Mouse (Mus musculus): ENCODE measurements around the gene Phldb1. TPM values are rescaled to one million over a fixed set of nuclear protein-coding genes. Genes with fewer than 3 reads are reported as not detected.

The Phldb1 gene
- total and polyA plus RNA-seq, 3 experiments = 13.8 to 23.0 TPM; not detected in 1

- H3K9ac ChIP-seq (ENCODE audit: control insufficient read depth, low read depth, low read length, poor library complexity, severe bottlenecking) = no peak overlapping the region
- peak overlapping the region in 1 of 2 experiments; percentile 53; a peak in 1 of 4 replicates for H3K4me3 ChIP-seq (ENCODE audit: control insufficient read depth in 1 of 2, insufficient read depth in 1 of 2, low read depth in 2 of 2, low read length in 2 of 2)
- H3K36me3 ChIP-seq (ENCODE audit: control insufficient read depth in 1 of 2, insufficient read depth in 2 of 2, low read length in 2 of 2) = no peaks in the 10 kb centered on the region
- no peak for DNase-seq (ENCODE audit: low read depth, low spot score)
- no peak for TF ChIP-seq HCFC1 (IDR thresholded peaks at IDR 0.05; ENCODE audit: low read depth, low read length)
- TF ChIP-seq NELFE (IDR thresholded peaks at IDR 0.05; ENCODE audit: low read depth, low read length) = 0 out of 2 replicates have a peak, but pooled peaks have one; percentile 16
- no peak for TF ChIP-seq MYB (IDR thresholded peaks at IDR 0.05; ENCODE audit: low read depth, low read length)
- no peak for TF ChIP-seq RCOR1 (IDR thresholded peaks at IDR 0.05; ENCODE audit: low read depth, low read length)
- TF ChIP-seq RAD21 (IDR thresholded peaks at IDR 0.05; ENCODE audit: low read depth, low read length) = no peak
- TF ChIP-seq USF1 (IDR thresholded peaks at IDR 0.05; ENCODE audit: low read depth, low read length) = no peak
- no peak for TF ChIP-seq ELF1 (IDR thresholded peaks at IDR 0.05; ENCODE audit: low read depth, low read length)
- no peaks in the 10 kb centered on the region for H3K4me1 ChIP-seq (ENCODE audit: control insufficient read depth in 1 of 2, insufficient read depth in 2 of 2, low read length in 2 of 2)
- H3K9me3 ChIP-seq (replicated peaks; ENCODE audit: insufficient read depth, low read length) = no peaks in the 10 kb centered on the region
- H3K79me2 ChIP-seq (ENCODE audit: control insufficient read depth, insufficient read depth, low read length, poor library complexity) = no peaks in the 10 kb centered on the region
- no peak overlapping the region for H3K27ac ChIP-seq (ENCODE audit: control insufficient read depth, low read depth, low read length)
- H3K27me3 ChIP-seq (ENCODE audit: control insufficient read depth in 1 of 2, insufficient read depth in 2 of 2, low read length in 2 of 2) = peaks cover 0 to 3% of the 10 kb centered on the region in 2 experiments; a peak in 1 of 4 replicates
Observed at GRCm38 (mm10) chr9:44671416-44671815, 63.6 kb downstream of the Phldb1 start.

- H3K27me3 ChIP-seq (ENCODE audit: control insufficient read depth in 1 of 2, insufficient read depth in 2 of 2, low read length in 2 of 2) = peaks cover 2 to 4% of the 10 kb centered on the region in 2 experiments; a peak in 2 of 4 replicates
- H3K79me2 ChIP-seq (ENCODE audit: control insufficient read depth, insufficient read depth, low read length, poor library complexity) = no peaks in the 10 kb centered on the region
- H3K27ac ChIP-seq (ENCODE audit: control insufficient read depth, low read depth, low read length) = no peak overlapping the region
- H3K9ac ChIP-seq (ENCODE audit: control insufficient read depth, low read depth, low read length, poor library complexity, severe bottlenecking) = no peak overlapping the region
- no peak for DNase-seq (ENCODE audit: low read depth, low spot score)
- TF ChIP-seq MAX (IDR thresholded peaks at IDR 0.05; ENCODE audit: low read length) = no peak
- TF ChIP-seq NELFE (IDR thresholded peaks at IDR 0.05; ENCODE audit: low read depth, low read length) = no peak
- no peak for TF ChIP-seq BHLHE40 (IDR thresholded peaks at IDR 0.05; ENCODE audit: borderline replicate concordance, low read depth, low read length)
- TF ChIP-seq USF1 (IDR thresholded peaks at IDR 0.05; ENCODE audit: low read depth, low read length) = no peak
- TF ChIP-seq RCOR1 (IDR thresholded peaks at IDR 0.05; ENCODE audit: low read depth, low read length) = no peak
- TF ChIP-seq TCF12 (IDR thresholded peaks at IDR 0.05; ENCODE audit: low read depth, low read length) = no peak
- TF ChIP-seq SIN3A (IDR thresholded peaks at IDR 0.05; ENCODE audit: low read length) = no peak
- no peak for TF ChIP-seq KAT2A (conservative IDR thresholded peaks at IDR 0.05; ENCODE audit: low read depth, low read length)
- no peak for TF ChIP-seq GABPA (IDR thresholded peaks at IDR 0.05; ENCODE audit: low read depth, low read length)
- no peak for TF ChIP-seq ETS1 (IDR thresholded peaks at IDR 0.05; ENCODE audit: low read depth, low read length)
- no peak for TF ChIP-seq CHD2 (IDR thresholded peaks at IDR 0.05; ENCODE audit: low read length)
- TF ChIP-seq TAL1 (IDR thresholded peaks at IDR 0.05; ENCODE audit: low read length) = no peak
- TF ChIP-seq ELF1 (IDR thresholded peaks at IDR 0.05; ENCODE audit: low read depth, low read length) = no peak
- no peak for TF ChIP-seq JUND (IDR thresholded peaks at IDR 0.05; ENCODE audit: low read depth, low read length)
- TF ChIP-seq MYB (IDR thresholded peaks at IDR 0.05; ENCODE audit: low read depth, low read length) = no peak
- TF ChIP-seq UBTF (IDR thresholded peaks at IDR 0.05; ENCODE audit: borderline replicate concordance, insufficient read depth, low read depth, low read length) = no peak
- TF ChIP-seq ZC3H11A (IDR thresholded peaks at IDR 0.05; ENCODE audit: low read depth, low read length) = no peak
- H3K4me3 ChIP-seq (ENCODE audit: control insufficient read depth in 1 of 2, insufficient read depth in 1 of 2, low read depth in 2 of 2, low read length in 2 of 2) = no peak overlapping the region
- H3K4me1 ChIP-seq (ENCODE audit: control insufficient read depth in 1 of 2, insufficient read depth in 2 of 2, low read length in 2 of 2) = no peaks in the 10 kb centered on the region
- H3K9me3 ChIP-seq (replicated peaks; ENCODE audit: insufficient read depth, low read length) = no peaks in the 10 kb centered on the region
- no peaks in the 10 kb centered on the region for H3K36me3 ChIP-seq (ENCODE audit: control insufficient read depth in 1 of 2, insufficient read depth in 2 of 2, low read length in 2 of 2)
Observed at GRCm38 (mm10) chr9:44663706-44664105, 71.3 kb downstream of the Phldb1 start.
